Mouse (Mus musculus) bone marrow, adult 2 months (tissue): ENCODE results near the gene Eno4.

Source experiments
- CTCF ChIP-seq: fragments of 200-500 bp; IDR thresholded peaks from 2 replicates; pipeline ENCODE4 v1.5.1; 2011; ENCODE audit warnings: low read length, control low read depth; ENCODE audit not compliant: control insufficient read depth, insufficient read depth
- POLR2A ChIP-seq: fragments of 200-500 bp; IDR thresholded peaks from 2 replicates; pipeline ENCODE4 v1.6.1; 2011; ENCODE audit warnings: low read depth, mild to moderate bottlenecking, control low read depth, low read length, borderline replicate concordance; ENCODE audit not compliant: control insufficient read depth

DNA sequence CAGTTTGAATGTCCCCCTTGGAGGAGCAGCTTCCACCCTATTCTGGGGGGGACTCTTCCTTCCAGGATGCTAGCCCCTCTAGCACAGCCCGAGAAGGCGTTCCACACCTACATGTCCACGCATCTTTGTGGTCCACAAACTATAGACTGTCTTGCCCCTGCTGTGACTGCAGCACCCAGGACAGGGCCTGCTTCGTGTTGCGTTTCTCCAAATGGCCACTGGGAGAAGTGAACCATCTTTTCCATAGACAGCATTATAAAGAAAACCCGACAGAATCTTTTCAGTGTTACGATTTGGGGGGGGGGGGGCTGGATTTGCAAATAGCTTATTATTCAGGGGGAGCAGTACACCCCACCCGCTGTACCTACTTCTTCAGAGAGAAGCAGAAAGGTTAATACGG, 36.5 kb upstream of the Eno4 start:
- no peak for TF ChIP-seq POLR2A
- TF ChIP-seq CTCF: no peak
